Mouse (Mus musculus) midbrain, embryonic 13.5 days (tissue): ENCODE data around the gene Aanat. TPM values are rescaled to one million over a fixed set of nuclear protein-coding genes. Genes with fewer than 3 reads are reported as not detected.

Experiments
- ATAC-seq: fragments of 200-750 bp; cut with Nextera tagmentation; 2 replicates; pipeline ENCODE4 v1.8.0; 2017; ENCODE audit warnings: mild to moderate bottlenecking, moderate TSS enrichment, moderate library complexity
- H3K27ac ChIP-seq: fragments of 300-500 bp; sonication (generic); 2 replicates; pipeline ENCODE4 v1.5.1; 2015; ENCODE audit warnings: inconsistent platforms, mild to moderate bottlenecking, moderate library complexity
- H3K27me3 ChIP-seq: fragments of 300-500 bp; sonication (generic); 2 replicates; pipeline ENCODE4 v1.6.1; 2015; ENCODE audit warnings: mild to moderate bottlenecking, inconsistent platforms
- H3K36me3 ChIP-seq: fragments of 300-500 bp; sonication (generic); 2 replicates; pipeline ENCODE4 v1.6.1; 2015; ENCODE audit warnings: mild to moderate bottlenecking, inconsistent platforms
- H3K4me1 ChIP-seq: fragments of 300-500 bp; sonication (generic); replicated peaks from 2 replicates; pipeline ENCODE4 v1.6.1; 2015; ENCODE audit warnings: inconsistent platforms
- H3K4me2 ChIP-seq: fragments of 300-500 bp; sonication (generic); replicated peaks from 2 replicates; pipeline ENCODE4 v1.6.1; 2015; ENCODE audit warnings: moderate library complexity, mild to moderate bottlenecking, inconsistent platforms
- H3K4me3 ChIP-seq: fragments of 300-500 bp; sonication (generic); replicated peaks from 2 replicates; pipeline ENCODE4 v1.5.1; 2015; ENCODE audit warnings: mild to moderate bottlenecking, inconsistent platforms
- H3K9ac ChIP-seq: fragments of 300-500 bp; sonication (generic); replicated peaks from 2 replicates; pipeline ENCODE4 v1.6.1; 2015; ENCODE audit warnings: mild to moderate bottlenecking, inconsistent platforms
- H3K9me3 ChIP-seq: fragments of 300-500 bp; sonication (generic); 2 replicates; pipeline ENCODE4 v1.6.1; 2016; ENCODE audit warnings: mild to moderate bottlenecking, inconsistent platforms
- WGBS: fragments of 180-500 bp; shearing (Covaris S2); methylation state at CpG from one replicate; pipeline ENCODE4 v1.1.7; 2015; 5-methylcytosine and 5-hydroxymethylcytosine counted together
- polyA plus RNA-seq: library from polyadenylated mRNA; unstranded; fragments of >200 nt; fragmentation: Nextera tagmentation; extraction: Ambion mirVana; gene quantifications from 2 replicates; pipeline ENCODE4 v1.2.1, GENCODE M21; 2015

Aanat gene
- polyA plus RNA-seq, 1 experiment from 2014 or later: 0.22 TPM

DNA sequence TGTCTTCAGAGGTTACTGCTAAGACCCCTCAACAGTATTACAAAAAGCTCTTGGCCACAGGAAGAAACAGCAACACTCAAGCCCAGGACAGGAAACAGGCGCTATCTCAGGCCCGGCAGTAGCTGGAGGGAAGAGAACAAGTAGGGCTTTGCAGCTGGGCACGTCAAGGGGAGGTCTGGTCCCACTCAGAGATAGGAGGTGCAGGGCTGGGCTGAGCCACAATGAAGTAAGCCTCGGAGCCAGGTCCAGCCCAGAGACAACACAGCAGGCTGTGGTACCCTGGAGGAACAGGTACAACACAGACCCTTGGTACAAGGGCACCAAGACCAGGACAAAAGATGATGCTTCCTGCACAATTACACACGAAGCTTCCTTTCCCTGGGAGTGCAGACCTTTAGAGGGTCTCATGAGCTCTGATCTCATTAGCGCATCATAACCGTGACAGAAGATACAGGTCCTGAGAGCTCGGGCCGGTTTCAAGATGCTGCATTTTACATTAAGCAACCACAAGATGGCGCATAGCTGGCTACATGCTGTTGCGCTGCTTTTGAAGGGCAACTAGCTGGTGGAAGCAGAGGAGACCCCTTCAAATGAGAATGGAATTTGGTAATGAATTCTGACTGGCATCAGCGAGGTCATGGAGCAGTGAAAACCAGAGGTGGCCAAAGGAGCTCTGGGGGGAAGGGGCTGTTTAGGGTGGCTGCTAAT is 31.9 kb upstream of the Aanat start:
- no peaks in the 10 kb centered on the region for H3K36me3 ChIP-seq
- H3K9me3 ChIP-seq: no peaks in the 10 kb centered on the region
- H3K4me2 ChIP-seq: no peak overlapping the region
- peak; percentile 59 for ATAC-seq
- WGBS: 40% methylated on average over 12 of the region's 12 CpGs
- H3K27ac ChIP-seq: peak overlapping the region; percentile 64
- H3K9ac ChIP-seq: no peak overlapping the region
- H3K4me3 ChIP-seq: no peak overlapping the region
- H3K4me1 ChIP-seq: peaks cover 55% of the 10 kb centered on the region
- no peaks in the 10 kb centered on the region for H3K27me3 ChIP-seq

DNA sequence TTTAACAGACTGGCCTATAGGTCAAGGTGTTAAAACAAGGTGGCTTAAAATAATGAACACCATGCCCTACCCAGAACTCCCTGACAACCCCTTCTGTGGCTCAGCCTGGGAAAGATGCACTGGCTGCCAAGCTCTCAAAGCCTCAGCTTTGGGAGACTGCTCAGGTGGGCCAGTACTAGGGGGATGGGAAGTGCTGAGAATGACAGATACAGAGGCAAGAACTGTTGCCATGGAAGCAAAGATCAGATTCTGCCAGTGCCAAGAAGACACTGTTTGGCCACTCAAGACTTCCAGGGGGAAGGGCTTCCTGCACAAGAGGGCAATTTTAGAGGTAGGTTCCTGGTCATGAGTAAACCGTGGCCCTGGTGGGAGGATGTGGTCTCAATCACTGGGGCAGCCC is 30.7 kb upstream of the Aanat start:
- Histone ChIP-seq H3K4me2 (no peak overlapping the region), H3K4me3 (no peak overlapping the region), H3K9ac (no peak overlapping the region), H3K27me3 (no peaks in the 10 kb centered on the region), H3K4me1 (peaks cover 54% of the 10 kb centered on the region), H3K27ac (no peak overlapping the region), H3K9me3 (no peaks in the 10 kb centered on the region), H3K36me3 (no peaks in the 10 kb centered on the region)
- no peak for ATAC-seq
- WGBS: 80% methylated on average over 1 of the region's 1 CpGs

DNA sequence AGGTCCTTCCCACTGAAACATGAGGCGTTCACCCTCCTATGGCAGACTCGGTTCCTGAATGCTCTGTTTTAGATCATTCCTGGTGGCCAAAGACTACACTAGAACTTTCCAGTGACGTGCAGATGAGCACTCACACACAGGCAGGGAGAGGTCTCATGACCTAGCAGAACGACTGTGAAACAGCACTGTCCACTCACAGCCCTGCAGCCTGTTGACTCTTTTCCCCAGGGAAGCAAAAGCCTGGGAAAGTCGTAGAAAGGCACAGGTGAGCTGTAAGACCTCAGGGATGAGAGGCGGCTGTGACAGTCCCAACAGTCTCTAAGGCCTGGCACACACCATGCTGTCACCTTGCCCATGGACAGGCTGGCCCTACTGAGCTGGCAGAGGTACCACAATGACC is 29.9 kb upstream of the Aanat start:
- Histone ChIP-seq H3K4me1 (peaks cover 47% of the 10 kb centered on the region), H3K27ac (no peak overlapping the region), H3K27me3 (no peaks in the 10 kb centered on the region), H3K4me2 (no peak overlapping the region), H3K36me3 (no peaks in the 10 kb centered on the region), H3K4me3 (no peak overlapping the region), H3K9ac (no peak overlapping the region; the same call in 1 of the 2 replicates), H3K9me3 (no peaks in the 10 kb centered on the region)
- WGBS: 76% methylated on average over 6 of the region's 6 CpGs
- no peak for ATAC-seq

DNA sequence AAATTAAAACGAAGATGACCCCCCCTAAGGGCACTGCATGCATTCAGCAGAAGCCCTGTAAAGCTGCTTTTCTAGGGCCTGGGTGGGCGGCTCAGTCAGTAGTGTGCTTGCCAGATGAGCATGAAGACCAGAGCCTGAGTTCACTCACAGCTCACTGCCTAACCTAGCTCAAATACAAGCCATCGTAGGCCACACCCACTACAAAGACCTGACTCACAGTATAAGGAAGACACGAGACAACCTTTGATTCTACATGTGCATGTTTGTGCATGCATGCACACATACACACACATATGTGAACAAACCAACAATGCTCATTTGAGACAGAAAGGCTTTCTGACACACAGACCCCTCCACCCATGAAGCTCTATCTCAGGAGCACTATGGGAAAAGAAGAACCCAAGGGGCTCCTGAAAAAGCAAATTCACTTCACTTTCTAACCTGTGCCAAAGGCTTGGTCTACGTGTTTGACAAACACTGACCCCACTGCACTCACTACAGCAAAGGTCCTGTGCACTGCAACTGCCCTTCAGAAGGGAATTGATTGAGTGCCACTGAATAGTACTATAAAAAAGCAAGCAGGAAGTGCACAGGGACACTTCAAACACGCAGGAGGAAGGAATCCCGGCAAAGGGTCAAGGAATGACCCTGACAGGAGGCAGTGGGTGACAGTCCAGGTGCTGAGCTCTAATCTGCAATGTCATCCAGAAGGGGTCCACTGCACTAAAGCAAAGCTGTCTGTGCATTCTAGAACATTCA is 20.8 kb upstream of the Aanat start:
- WGBS: 80% methylated on average over 7 of the region's 7 CpGs
- Histone ChIP-seq H3K4me3 (no peak overlapping the region), H3K27me3 (no peaks in the 10 kb centered on the region), H3K36me3 (0 out of 2 replicates have a peak, but pooled peaks cover 7% of the 10 kb centered on the region), H3K4me1 (peaks cover 15% of the 10 kb centered on the region; the same call in 1 of the 2 replicates), H3K9ac (no peak overlapping the region; the same call in 1 of the 2 replicates), H3K4me2 (no peak overlapping the region), H3K9me3 (no peaks in the 10 kb centered on the region), H3K27ac (no peak overlapping the region)
- no peak for ATAC-seq

DNA sequence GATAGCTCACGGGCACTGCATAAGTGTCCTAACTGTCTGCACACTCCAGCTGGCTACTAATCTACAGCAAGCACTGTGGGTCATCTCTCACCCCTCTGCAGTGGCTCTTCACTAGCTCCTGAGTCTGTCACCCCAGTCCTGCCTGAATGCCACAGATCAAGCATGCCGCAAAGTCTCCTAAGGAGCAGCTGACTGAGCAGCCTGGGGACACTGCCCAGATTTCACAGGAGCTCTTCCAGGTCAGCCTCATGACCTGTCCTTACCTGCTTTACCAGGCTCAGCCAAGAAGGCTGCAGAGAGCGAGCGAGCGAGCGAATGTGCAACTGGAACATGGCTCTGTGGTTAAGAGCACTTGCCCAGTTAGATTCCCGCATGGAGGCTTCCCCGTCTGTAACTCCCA is 18.7 kb upstream of the Aanat start:
- Histone ChIP-seq H3K36me3 (0 out of 2 replicates have a peak, but pooled peaks cover 7% of the 10 kb centered on the region), H3K4me3 (no peak overlapping the region), H3K4me1 (peaks cover 26% of the 10 kb centered on the region), H3K27ac (no peak overlapping the region), H3K4me2 (no peak overlapping the region), H3K9ac (no peak overlapping the region), H3K9me3 (no peaks in the 10 kb centered on the region), H3K27me3 (no peaks in the 10 kb centered on the region)
- ATAC-seq: no peak
- 91% methylated on average over 8 of the region's 8 CpGs for WGBS

DNA sequence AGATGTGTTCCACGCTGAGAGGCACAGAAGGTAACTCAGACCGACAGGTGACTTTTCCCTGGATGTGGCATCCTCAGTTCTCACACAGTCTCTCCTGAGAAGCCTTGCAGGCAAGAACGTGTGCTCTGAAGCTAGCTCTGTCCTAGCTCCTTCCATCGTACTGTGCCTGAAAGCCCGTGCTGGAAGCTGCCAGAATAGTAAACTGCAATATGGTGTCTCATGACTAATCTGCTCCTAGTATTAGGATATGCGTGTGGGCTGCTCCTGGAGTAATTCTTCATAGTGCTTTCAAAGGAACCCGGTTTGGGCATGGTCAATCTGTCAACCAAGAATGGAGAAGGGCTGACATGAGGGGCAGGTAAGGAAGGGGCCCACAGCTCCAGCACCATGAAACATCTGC is 15.4 kb upstream of the Aanat start:
- H3K4me2 ChIP-seq: no peak overlapping the region
- no peak overlapping the region for H3K27ac ChIP-seq
- no peaks in the 10 kb centered on the region for H3K27me3 ChIP-seq
- H3K9me3 ChIP-seq: no peaks in the 10 kb centered on the region
- H3K36me3 ChIP-seq: no peaks in the 10 kb centered on the region
- H3K9ac ChIP-seq: no peak overlapping the region
- ATAC-seq: no peak
- peaks cover 55% of the 10 kb centered on the region for H3K4me1 ChIP-seq
- WGBS: 92% methylated on average over 7 of the region's 7 CpGs
- H3K4me3 ChIP-seq: no peak overlapping the region

DNA sequence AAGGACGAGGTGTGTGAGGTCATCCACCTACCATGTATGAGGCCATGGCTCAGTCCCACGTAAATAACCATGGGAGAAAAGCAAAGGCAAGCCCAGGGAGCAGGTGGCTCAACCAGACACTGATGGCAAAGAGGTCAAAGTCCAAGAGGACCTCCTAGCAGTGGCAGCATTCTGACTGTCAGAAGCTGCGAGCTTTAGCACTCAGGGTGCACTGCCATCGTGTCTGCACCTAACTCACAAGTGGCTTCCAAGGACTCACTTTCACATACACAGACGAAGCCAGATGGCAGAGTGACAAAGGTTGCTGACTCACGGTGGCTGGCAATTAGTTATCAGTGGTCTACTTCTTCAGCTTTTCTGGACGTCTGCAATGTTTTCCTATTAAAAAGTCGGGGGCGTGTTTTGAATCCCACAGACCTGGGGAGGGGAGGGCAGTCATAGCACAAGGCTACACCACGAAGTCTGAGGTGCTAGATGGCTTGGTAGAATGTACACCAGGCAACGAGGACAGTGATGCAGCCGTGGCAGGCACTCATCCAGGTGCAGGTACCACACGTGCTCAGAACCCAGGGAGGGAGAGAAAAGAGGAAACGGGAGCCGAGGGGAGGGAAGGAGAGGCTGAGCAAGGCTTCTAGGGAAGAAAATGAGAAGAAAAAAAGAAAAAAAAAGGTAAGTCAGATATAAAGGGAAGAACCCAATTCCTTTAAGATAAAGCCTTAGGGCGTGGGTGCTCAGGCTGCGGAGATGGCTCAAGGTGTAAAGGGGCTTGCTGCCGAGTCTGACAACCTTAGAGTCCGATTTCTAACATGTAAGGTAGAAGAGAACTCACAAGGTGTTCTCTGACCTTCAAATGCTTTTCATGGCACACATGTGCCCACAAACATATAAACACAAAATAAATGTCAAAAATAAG is 14.2 kb upstream of the Aanat start:
- Histone ChIP-seq H3K4me1 (peaks cover 61% of the 10 kb centered on the region), H3K27ac (no peak overlapping the region), H3K9ac (no peak overlapping the region), H3K4me3 (no peak overlapping the region), H3K36me3 (no peaks in the 10 kb centered on the region), H3K27me3 (no peaks in the 10 kb centered on the region), H3K9me3 (no peaks in the 10 kb centered on the region), H3K4me2 (no peak overlapping the region)
- ATAC-seq: no peak
- 89% methylated on average over 19 of the region's 19 CpGs for WGBS

DNA sequence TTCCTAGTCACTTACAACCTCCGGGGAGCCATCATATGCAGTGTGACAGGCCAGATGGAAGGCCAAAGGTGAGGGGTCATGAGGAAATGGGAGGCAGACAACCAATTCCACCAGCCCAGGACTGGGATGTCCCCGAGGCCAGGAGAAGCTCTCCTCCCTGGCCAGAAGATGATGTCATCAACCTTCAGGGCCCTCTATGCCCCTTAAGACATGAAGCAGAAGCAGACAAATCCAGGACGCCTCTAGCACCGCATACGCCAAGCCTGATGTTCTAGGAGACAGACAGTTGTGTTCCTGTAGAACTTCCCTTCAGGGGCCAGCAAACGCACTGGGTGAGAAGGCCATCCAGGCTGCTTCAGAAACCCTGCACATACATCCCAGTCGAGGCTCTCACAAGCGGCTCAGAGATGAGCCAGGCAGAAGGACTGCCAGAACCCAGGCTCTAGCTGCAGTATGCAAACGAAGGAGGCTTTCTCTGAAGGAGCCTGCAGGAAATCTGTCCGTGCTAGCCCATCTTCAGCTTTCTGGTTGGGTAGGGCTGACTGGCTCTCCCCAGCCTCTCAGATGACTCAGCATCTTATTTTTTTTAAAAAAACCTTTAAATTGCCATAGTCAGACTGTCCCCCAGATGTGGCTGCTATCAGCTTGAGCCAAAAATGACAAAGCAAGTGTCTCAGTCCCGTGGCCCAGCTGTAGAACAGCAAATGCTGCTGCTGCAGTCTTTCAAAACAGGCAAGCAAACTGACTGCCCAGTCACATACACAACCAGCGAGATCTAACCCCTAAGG is 13.3 kb upstream of the Aanat start:
- H3K27ac ChIP-seq: 0 out of 2 replicates have a peak overlapping the region, but pooled peaks have one; percentile 6
- no peaks in the 10 kb centered on the region for H3K9me3 ChIP-seq
- no peak overlapping the region for H3K4me2 ChIP-seq
- no peak overlapping the region for H3K9ac ChIP-seq
- no peak for ATAC-seq
- H3K27me3 ChIP-seq: no peaks in the 10 kb centered on the region
- no peaks in the 10 kb centered on the region for H3K36me3 ChIP-seq
- WGBS: 63% methylated on average over 12 of the region's 12 CpGs
- peaks cover 64% of the 10 kb centered on the region for H3K4me1 ChIP-seq
- H3K4me3 ChIP-seq: no peak overlapping the region

DNA sequence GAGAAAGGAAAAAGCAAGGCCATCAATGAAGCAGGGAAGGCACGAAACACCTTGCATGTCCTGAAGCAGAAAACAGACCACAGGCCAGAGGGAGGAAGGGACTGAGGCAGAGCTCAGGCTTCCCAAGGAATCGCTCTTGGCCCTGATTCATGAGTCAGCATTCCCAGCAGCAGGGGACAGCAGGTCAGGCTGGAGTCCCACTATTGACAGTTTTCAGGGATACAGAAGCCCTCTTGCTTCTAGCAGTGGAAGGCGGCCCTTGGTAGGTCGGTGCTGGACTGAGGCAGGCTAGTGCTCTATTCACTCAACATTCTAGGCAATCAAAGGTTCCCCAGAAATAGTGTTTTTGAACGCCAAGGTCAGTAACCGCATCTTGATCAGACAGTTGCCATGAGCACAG is 11.7 kb upstream of the Aanat start:
- no peak overlapping the region for H3K4me2 ChIP-seq
- peaks cover 76% of the 10 kb centered on the region for H3K4me1 ChIP-seq
- H3K9me3 ChIP-seq: no peaks in the 10 kb centered on the region
- H3K4me3 ChIP-seq: no peak overlapping the region
- no peak overlapping the region for H3K9ac ChIP-seq
- H3K27ac ChIP-seq: no peak overlapping the region
- no peaks in the 10 kb centered on the region; the same call in 1 of the 2 replicates for H3K36me3 ChIP-seq
- ATAC-seq: no peak
- WGBS: 59% methylated on average over 6 of the region's 6 CpGs
- no peaks in the 10 kb centered on the region for H3K27me3 ChIP-seq

DNA sequence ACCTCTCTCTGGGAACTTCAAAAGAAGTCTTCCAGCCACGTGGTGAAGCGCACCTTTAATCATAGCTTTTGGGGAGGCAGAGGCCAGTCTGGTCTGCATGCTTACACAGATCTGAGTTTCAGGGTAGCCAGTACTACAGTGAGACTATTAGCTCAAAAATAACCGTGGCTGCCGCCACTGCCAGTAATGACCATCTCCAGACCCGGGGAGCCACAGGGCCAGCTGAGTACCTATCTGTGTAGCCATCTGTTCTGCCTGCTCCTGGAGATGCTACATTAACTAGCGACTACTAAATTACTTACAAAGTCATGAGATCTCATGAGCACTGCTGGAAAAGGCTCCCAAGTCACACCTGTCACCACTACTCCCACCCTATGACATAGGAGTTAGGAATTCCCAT is 11.2 kb upstream of the Aanat start:
- Histone ChIP-seq H3K27ac (no peak overlapping the region), H3K27me3 (no peaks in the 10 kb centered on the region), H3K9ac (no peak overlapping the region), H3K4me2 (no peak overlapping the region), H3K9me3 (no peaks in the 10 kb centered on the region), H3K36me3 (no peaks in the 10 kb centered on the region; the same call in 1 of the 2 replicates), H3K4me3 (no peak overlapping the region), H3K4me1 (peaks cover 81% of the 10 kb centered on the region)
- ATAC-seq: peak; percentile 11; the same call in 1 of the 2 replicates
- WGBS: 62% methylated on average over 6 of the region's 6 CpGs

DNA sequence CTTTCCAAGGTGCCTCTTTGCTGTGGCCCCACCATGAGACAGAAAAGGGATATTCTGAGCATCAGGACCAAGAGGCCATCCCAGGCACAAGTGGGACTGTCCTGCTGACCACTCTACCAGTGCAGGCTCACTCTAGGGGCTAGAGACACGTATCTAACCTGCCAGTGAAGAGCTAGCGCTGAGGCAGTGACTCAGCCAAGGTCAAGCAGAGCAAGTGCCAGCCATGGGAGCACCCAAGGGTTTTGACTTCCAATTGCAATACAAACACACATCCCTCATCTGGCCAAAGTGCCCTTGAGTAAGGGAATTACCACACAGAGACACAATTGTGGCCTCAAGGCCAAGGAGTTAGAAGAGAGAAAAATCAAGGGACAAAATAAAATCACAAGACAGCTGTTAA is 10.8 kb upstream of the Aanat start:
- H3K27me3 ChIP-seq: no peaks in the 10 kb centered on the region
- H3K9ac ChIP-seq: no peak overlapping the region
- ATAC-seq: no peak
- no peaks in the 10 kb centered on the region for H3K9me3 ChIP-seq
- H3K4me2 ChIP-seq: no peak overlapping the region
- no peak overlapping the region for H3K4me3 ChIP-seq
- WGBS: 93% methylated on average over 2 of the region's 2 CpGs
- H3K4me1 ChIP-seq: peaks cover 84% of the 10 kb centered on the region
- no peak overlapping the region for H3K27ac ChIP-seq
- no peaks in the 10 kb centered on the region; the same call in 1 of the 2 replicates for H3K36me3 ChIP-seq
